Mouse (Mus musculus) midbrain, embryonic 16.5 days (tissue): ENCODE measurements around the gene Dedd. TPM values are rescaled to one million over a fixed set of nuclear protein-coding genes. Genes with fewer than 3 reads are reported as not detected.
A peak's percentile ranks its signal among the peaks of the same experiment; 100 is the strongest.
"Not testable (repeated sequence)": the region's sequence is repeated elsewhere in the genome, so short reads cannot be mapped to it uniquely, and the experiment has no call there.

Experiments used
- ATAC-seq: fragments of 200-750 bp; cut with Nextera tagmentation; 2 replicates; pipeline ENCODE4 v1.8.0; 2017; ENCODE audit warnings: moderate TSS enrichment
- H3K27ac ChIP-seq: fragments of 300-500 bp; sonication (generic); 2 replicates; pipeline ENCODE4 v1.5.1; 2014; ENCODE audit warnings: mild to moderate bottlenecking, low read length, mixed read lengths
- H3K27me3 ChIP-seq: fragments of 300-500 bp; sonication (generic); 2 replicates; pipeline ENCODE4 v1.6.1; 2014; ENCODE audit warnings: low read depth, low read length, mixed read lengths; ENCODE audit not compliant: control insufficient read depth, insufficient read depth
- H3K36me3 ChIP-seq: fragments of 300-500 bp; sonication (generic); 2 replicates; pipeline ENCODE4 v1.6.1; 2014; ENCODE audit warnings: mild to moderate bottlenecking, low read length, moderate library complexity, mixed read lengths; ENCODE audit not compliant: control insufficient read depth, insufficient read depth
- H3K4me1 ChIP-seq: fragments of 300-500 bp; sonication (generic); 2 replicates; pipeline ENCODE4 v1.6.1; 2014; ENCODE audit warnings: mild to moderate bottlenecking, low read length, mixed read lengths; ENCODE audit not compliant: control insufficient read depth, insufficient read depth
- H3K4me2 ChIP-seq: fragments of 300-500 bp; sonication (generic); 2 replicates; pipeline ENCODE4 v1.6.1; 2014; ENCODE audit warnings: mild to moderate bottlenecking, low read length, mixed read lengths
- H3K4me3 ChIP-seq: fragments of 300-500 bp; sonication (generic); 2 replicates; pipeline ENCODE4 v1.5.1; 2014; ENCODE audit warnings: low read depth, mild to moderate bottlenecking, low read length, moderate library complexity, mixed read lengths
- H3K9ac ChIP-seq: fragments of 300-500 bp; sonication (generic); 2 replicates; pipeline ENCODE4 v1.6.1; 2014; ENCODE audit warnings: low read depth, low read length, mixed read lengths
- H3K9me3 ChIP-seq: fragments of 300-500 bp; sonication (generic); replicated peaks from 2 replicates; pipeline ENCODE4 v1.6.1; 2014; ENCODE audit warnings: mild to moderate bottlenecking, low read length, mixed read lengths; ENCODE audit not compliant: control insufficient read depth, poor library complexity, severe bottlenecking
- WGBS: fragments of 180-500 bp; shearing (Covaris S2); extraction: QIAGEN DNeasy Blood & Tissue Kit; methylation state at CpG from one replicate; pipeline ENCODE4 v1.1.7; 2014; 5-methylcytosine and 5-hydroxymethylcytosine counted together
- polyA plus RNA-seq: library from polyadenylated mRNA; unstranded; fragments of >200 nt; fragmentation: Nextera tagmentation; extraction: Ambion mirVana; gene quantifications from 2 replicates; pipeline ENCODE4 v1.2.1, GENCODE M21; 2015

Gene Dedd
- polyA plus RNA-seq, 1 experiment from 2014 or later: 53.6 TPM

GRCm38 (mm10) chr1:171298226-171298625 is 30.7 kb upstream of the Dedd start:
- no peak overlapping the region for H3K4me3 ChIP-seq
- H3K9ac ChIP-seq: no peak overlapping the region
- H3K27me3 ChIP-seq: peaks cover 11% of the 10 kb centered on the region
- no peaks in the 10 kb centered on the region for H3K36me3 ChIP-seq
- WGBS: 67% methylated on average over 3 of the region's 3 CpGs
- peaks cover 11% of the 10 kb centered on the region for H3K4me1 ChIP-seq
- H3K27ac ChIP-seq: no peak overlapping the region
- H3K4me2 ChIP-seq: no peak overlapping the region
- no peaks in the 10 kb centered on the region for H3K9me3 ChIP-seq
- ATAC-seq: no peak

DNA sequence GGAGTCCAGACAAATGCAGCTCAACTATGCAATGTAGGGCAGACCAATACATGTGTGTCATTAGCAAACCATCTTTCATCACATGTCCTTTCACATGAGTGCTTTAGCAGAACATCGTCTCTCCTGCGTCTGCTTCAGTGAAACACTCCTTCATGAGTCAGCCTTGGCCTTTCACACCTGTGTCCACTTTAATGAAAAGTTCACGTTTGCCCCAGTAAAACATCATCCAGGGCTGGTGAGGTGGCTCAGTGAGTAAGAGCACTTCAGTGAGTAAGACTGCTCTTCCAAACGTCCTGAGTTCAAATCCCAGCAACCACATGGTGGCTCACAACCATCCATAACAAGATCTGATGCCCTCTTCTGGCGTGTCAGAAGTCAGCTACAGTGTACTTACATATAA is 22.8 kb upstream of the Dedd start:
- not testable (repeated sequence) for H3K27ac ChIP-seq, ATAC-seq, H3K9me3 ChIP-seq, H3K27me3 ChIP-seq, H3K4me3 ChIP-seq, H3K4me2 ChIP-seq, H3K4me1 ChIP-seq, H3K9ac ChIP-seq, H3K36me3 ChIP-seq
- WGBS: 68% methylated on average over 5 of the region's 5 CpGs

DNA sequence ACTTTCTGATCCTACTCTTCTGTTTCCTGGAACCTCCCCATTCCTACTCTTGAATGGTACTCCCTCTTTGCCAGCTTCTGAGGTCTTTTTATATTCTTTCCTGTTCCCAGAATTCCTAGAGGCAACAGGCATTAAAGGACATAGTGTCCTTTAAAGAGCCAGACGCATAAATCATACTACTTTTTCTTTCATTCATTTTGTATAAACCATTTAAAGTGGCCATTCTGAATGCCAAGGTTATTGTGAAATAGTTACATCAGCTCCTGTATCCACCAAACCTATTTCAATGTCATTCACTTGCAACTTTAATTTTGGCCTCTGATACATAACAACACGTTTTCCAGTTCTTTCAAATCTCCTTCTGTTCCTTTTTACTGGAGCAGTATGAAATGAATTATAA is 19.6 kb upstream of the Dedd start:
- Histone ChIP-seq H3K36me3 (no peaks in the 10 kb centered on the region), H3K27me3 (no peaks in the 10 kb centered on the region), H3K4me2 (no peak overlapping the region), H3K9me3 (no peaks in the 10 kb centered on the region), H3K4me1 (no peaks in the 10 kb centered on the region), H3K4me3 (no peak overlapping the region), H3K27ac (no peak overlapping the region), H3K9ac (no peak overlapping the region)
- 65% methylated on average over 2 of the region's 2 CpGs for WGBS
- no peak for ATAC-seq

DNA sequence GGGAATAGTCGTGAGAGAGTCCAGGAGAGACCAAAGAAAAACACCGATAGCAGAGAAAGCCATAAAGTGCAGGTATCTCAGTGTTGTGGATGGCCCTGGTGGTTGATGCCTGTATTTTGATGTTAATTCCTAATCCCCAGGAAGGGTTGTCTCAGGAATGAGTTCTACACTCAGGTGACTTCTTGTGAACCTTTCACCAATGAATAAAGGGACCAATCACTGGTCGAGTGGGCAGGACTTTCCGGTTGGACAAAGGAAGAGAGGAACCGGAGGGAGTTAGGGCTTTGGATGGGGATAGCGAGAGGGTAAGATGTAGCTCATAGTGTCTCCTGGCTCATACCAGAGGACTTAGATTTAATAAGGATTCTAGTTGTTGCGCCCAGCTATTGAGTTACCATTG is 9.2 kb upstream of the Dedd start:
- Histone ChIP-seq H3K27me3 (no peaks in the 10 kb centered on the region), H3K27ac (no peak overlapping the region), H3K4me1 (no peaks in the 10 kb centered on the region), H3K4me2 (no peak overlapping the region), H3K4me3 (no peak overlapping the region), H3K9ac (no peak overlapping the region), H3K9me3 (no peaks in the 10 kb centered on the region), H3K36me3 (no peaks in the 10 kb centered on the region)
- ATAC-seq: no peak
- WGBS: 6% methylated on average over 7 of the region's 7 CpGs

GRCm38 (mm10) chr1:171320151-171320550 is 8.8 kb upstream of the Dedd start:
- Histone ChIP-seq H3K27ac (no peak overlapping the region), H3K9me3 (no peaks in the 10 kb centered on the region), H3K4me2 (no peak overlapping the region), H3K27me3 (no peaks in the 10 kb centered on the region), H3K4me1 (no peaks in the 10 kb centered on the region), H3K36me3 (no peaks in the 10 kb centered on the region), H3K9ac (no peak overlapping the region), H3K4me3 (no peak overlapping the region)
- 16% methylated on average over 5 of the region's 5 CpGs for WGBS
- ATAC-seq: no peak

GRCm38 (mm10) chr1:171321415-171321814 is 7.5 kb upstream of the Dedd start:
- no peak overlapping the region for H3K4me3 ChIP-seq
- H3K4me1 ChIP-seq: peaks cover 2% of the 10 kb centered on the region; the same call in 1 of the 2 replicates
- H3K36me3 ChIP-seq: no peaks in the 10 kb centered on the region

DNA sequence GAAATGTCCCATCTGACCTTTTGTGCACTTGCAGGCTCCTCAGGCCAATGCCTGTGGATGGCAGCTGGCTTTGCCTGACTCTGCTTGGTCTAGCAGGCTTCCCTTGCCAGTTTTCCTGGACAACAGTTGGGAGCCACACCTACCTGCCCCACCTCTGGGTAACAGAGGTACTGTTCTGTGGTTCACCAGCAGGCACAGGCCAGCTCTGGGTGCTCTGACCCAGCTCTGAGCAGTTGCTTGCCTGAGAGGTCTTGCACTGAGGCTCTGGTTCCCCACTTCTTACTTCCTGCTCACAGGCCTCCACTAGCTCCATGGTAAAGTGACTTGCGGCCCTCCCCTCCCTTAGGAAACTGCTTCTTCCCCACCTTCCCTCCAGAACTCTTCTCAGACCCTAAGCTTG is 6.9 kb upstream of the Dedd start:
- H3K36me3 ChIP-seq: no peaks in the 10 kb centered on the region
- no peak overlapping the region for H3K4me3 ChIP-seq
- H3K27ac ChIP-seq: no peak overlapping the region
- H3K4me1 ChIP-seq: peaks cover 4% of the 10 kb centered on the region
- H3K4me2 ChIP-seq: no peak overlapping the region
- 86% methylated on average over 1 of the region's 1 CpGs for WGBS
- no peak overlapping the region for H3K9ac ChIP-seq
- H3K9me3 ChIP-seq: no peaks in the 10 kb centered on the region
- H3K27me3 ChIP-seq: no peaks in the 10 kb centered on the region
- ATAC-seq: peak; percentile 55; the same call in 1 of the 2 replicates

More at GRCm38 (mm10) chr1:171321415-171321814, 7.5 kb upstream of the Dedd start:
- Histone ChIP-seq H3K4me2 (no peak overlapping the region), H3K9ac (no peak overlapping the region), H3K9me3 (no peaks in the 10 kb centered on the region), H3K27me3 (no peaks in the 10 kb centered on the region), H3K27ac (no peak overlapping the region)
- ATAC-seq: no peak

GRCm38 (mm10) chr1:171325571-171325970 is 3.4 kb upstream of the Dedd start:
- no peak overlapping the region for H3K4me2 ChIP-seq
- H3K36me3 ChIP-seq: no peaks in the 10 kb centered on the region
- no peak overlapping the region for H3K9ac ChIP-seq
- ATAC-seq: no peak
- WGBS: 86% methylated on average over 2 of the region's 2 CpGs
- H3K4me1 ChIP-seq: peaks cover 21% of the 10 kb centered on the region
- no peak overlapping the region for H3K27ac ChIP-seq
- no peaks in the 10 kb centered on the region for H3K9me3 ChIP-seq
- H3K4me3 ChIP-seq: no peak overlapping the region
- H3K27me3 ChIP-seq: no peaks in the 10 kb centered on the region

DNA sequence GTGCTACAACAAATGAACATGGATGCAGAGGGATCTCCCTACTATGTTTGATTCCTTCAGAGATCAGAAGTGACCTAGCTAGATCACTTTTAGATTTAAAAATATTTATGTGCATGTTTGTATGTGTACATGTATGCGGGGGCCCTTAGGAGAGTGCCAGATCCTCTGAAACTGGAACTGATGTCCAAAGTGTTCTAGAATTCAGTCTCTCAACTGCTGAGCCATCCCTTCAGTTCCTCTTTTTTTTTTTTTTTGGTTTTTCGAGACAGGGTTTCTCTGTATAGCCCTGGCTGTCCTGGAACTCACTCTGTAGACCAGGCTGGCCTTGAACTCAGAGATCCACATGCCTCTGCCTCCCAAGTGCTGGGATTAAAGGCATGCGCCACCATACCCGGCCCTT is 2.4 kb upstream of the Dedd start:
- not testable (repeated sequence) for H3K27me3 ChIP-seq, H3K4me3 ChIP-seq, H3K4me2 ChIP-seq, H3K27ac ChIP-seq, ATAC-seq, H3K36me3 ChIP-seq, H3K9me3 ChIP-seq, H3K9ac ChIP-seq
- 88% methylated on average over 4 of the region's 4 CpGs for WGBS
- H3K4me1 ChIP-seq: peaks cover 29% of the 10 kb centered on the region

GRCm38 (mm10) chr1:171328244-171328643 is 701 bp upstream of the Dedd start:
- peak overlapping the region; percentile 92 for H3K4me2 ChIP-seq
- peaks cover 40% of the 10 kb centered on the region for H3K4me1 ChIP-seq
- 31% methylated on average over 9 of the region's 9 CpGs for WGBS
- peak overlapping the region; percentile 97 for H3K9ac ChIP-seq
- H3K36me3 ChIP-seq: peaks cover 2% of the 10 kb centered on the region; the same call in 1 of the 2 replicates
- ATAC-seq: no peak; the same call in 1 of the 2 replicates
- H3K27ac ChIP-seq: peak overlapping the region; percentile 99
- H3K27me3 ChIP-seq: no peaks in the 10 kb centered on the region
- H3K4me3 ChIP-seq: peak overlapping the region; percentile 63
- H3K9me3 ChIP-seq: no peaks in the 10 kb centered on the region
